Mouse (Mus musculus): Measurements from ENCODE around the gene Slc30a5.
A peak's percentile ranks its signal among the peaks of the same experiment; 100 is the strongest.
"Not testable (repeated sequence)": the region's sequence is repeated elsewhere in the genome, so short reads cannot be mapped to it uniquely, and the experiment has no call there.

Gene Slc30a5

GRCm38 (mm10) chr13:100841741-100842140, 8.5 kb upstream of the Slc30a5 start:
- no peak for DNase-seq (ENCODE audit: low read depth)

- no peak for DNase-seq (ENCODE audit: low read depth)
These were observed 1.6 kb upstream of the Slc30a5 start for GRCm38 (mm10) chr13:100834777-100835176.

- no peak for DNase-seq (ENCODE audit: low read depth)
These were observed 394 bp upstream of the Slc30a5 start for GRCm38 (mm10) chr13:100833640-100834002.

- peak; percentile 18 for DNase-seq (ENCODE audit: low read depth)
These were observed 1.0 kb downstream of the Slc30a5 start for GRCm38 (mm10) chr13:100832188-100832587.

- DNase-seq (ENCODE audit: low read depth), result no peak
These were observed 2.1 kb downstream of the Slc30a5 start for GRCm38 (mm10) chr13:100831123-100831522.

- no peak for DNase-seq (ENCODE audit: low read depth)
These were observed 7.4 kb downstream of the Slc30a5 start for GRCm38 (mm10) chr13:100825627-100826410.

GRCm38 (mm10) chr13:100824916-100825315, 8.3 kb downstream of the Slc30a5 start:
- DNase-seq (ENCODE audit: low read depth), result no peak

- DNase-seq (ENCODE audit: low read depth), result no peak
These were observed 8.9 kb downstream of the Slc30a5 start for GRCm38 (mm10) chr13:100824306-100824705.

- DNase-seq (ENCODE audit: low read depth), result no peak
These were observed 9.4 kb downstream of the Slc30a5 start for GRCm38 (mm10) chr13:100823863-100824262.

GRCm38 (mm10) chr13:100814451-100814850, 18.8 kb downstream of the Slc30a5 start:
- DNase-seq (ENCODE audit: low read depth), result no peak

- DNase-seq (ENCODE audit: low read depth), result no peak
These were observed 27.5 kb downstream of the Slc30a5 start for GRCm38 (mm10) chr13:100805776-100806175.

GRCm38 (mm10) chr13:100797171-100797570, 36.1 kb downstream of the Slc30a5 start:
- no peak for DNase-seq (ENCODE audit: low read depth)

- no peak for DNase-seq (ENCODE audit: low read depth)
These were observed 44.1 kb downstream of the Slc30a5 start for GRCm38 (mm10) chr13:100789083-100789482.

- not testable (repeated sequence) for DNase-seq (ENCODE audit: low read depth)
These were observed 45.2 kb downstream of the Slc30a5 start for GRCm38 (mm10) chr13:100788057-100788456.

GRCm38 (mm10) chr13:100787316-100788010, 45.8 kb downstream of the Slc30a5 start:
- no peak for DNase-seq (ENCODE audit: low read depth)

GRCm38 (mm10) chr13:100786414-100786867, 46.8 kb downstream of the Slc30a5 start, which contains the start of gene Ccnb1:
Gene Ccnb1 (minus strand): TSS chr13:100786570.
- peak; percentile 95 for DNase-seq (ENCODE audit: low read depth)

GRCm38 (mm10) chr13:100785806-100786413, 47.3 kb downstream of the Slc30a5 start:
- DNase-seq (ENCODE audit: low read depth), result peak; percentile 14

GRCm38 (mm10) chr13:100777491-100777890, 55.7 kb downstream of the Slc30a5 start:
- no peak for DNase-seq (ENCODE audit: low read depth)

GRCm38 (mm10) chr13:100776710-100777109, 56.5 kb downstream of the Slc30a5 start:
- no peak for DNase-seq (ENCODE audit: low read depth)

GRCm38 (mm10) chr13:100776056-100776419, 57.2 kb downstream of the Slc30a5 start:
- no peak for DNase-seq (ENCODE audit: low read depth)

- DNase-seq (ENCODE audit: low read depth), result peak; percentile 92
These were observed 57.8 kb downstream of the Slc30a5 start, which contains the start of gene Cenph for GRCm38 (mm10) chr13:100775252-100776055. Gene Cenph (minus strand): TSS chr13:100775899.

- no peak for DNase-seq (ENCODE audit: low read depth)
These were observed 58.5 kb downstream of the Slc30a5 start for GRCm38 (mm10) chr13:100774704-100775103.
